Mouse (Mus musculus): Measurements from ENCODE around the gene Tmem132b. TPM values are rescaled to one million over a fixed set of nuclear protein-coding genes. Genes with fewer than 3 reads are reported as not detected.

Tmem132b gene
- polyA plus RNA-seq, 1 experiment = 0.01 TPM

DNA sequence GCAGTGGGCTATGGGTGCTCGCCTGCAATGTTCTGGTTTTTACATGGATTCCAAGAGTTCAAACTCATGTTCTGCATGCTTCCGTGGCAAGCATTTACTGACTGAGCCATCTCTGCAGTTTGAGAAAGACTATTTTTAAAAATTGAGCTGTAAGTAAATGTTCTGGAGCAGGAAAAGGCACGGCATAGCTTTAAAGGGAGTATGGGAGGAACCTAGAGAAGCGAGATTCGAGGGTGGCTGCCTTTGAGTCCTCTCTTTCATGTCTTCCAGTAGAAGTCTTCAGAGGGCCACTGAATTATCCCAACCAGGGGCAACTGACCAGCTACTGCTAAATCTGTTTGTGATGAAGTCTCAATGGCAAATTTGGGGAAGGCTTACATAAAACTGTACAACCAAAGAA is 221.0 kb downstream of the Tmem132b start:
- Histone ChIP-seq H3ac (ENCODE audit: control insufficient read depth, insufficient read length) (no peak overlapping the region), H3K36me3 (ENCODE audit: control insufficient read depth, insufficient read depth) (no peaks in the 10 kb centered on the region), H3K4me2 (ENCODE audit: low read depth) (no peak overlapping the region), H3K4me3 (no peak overlapping the region), H3K27me3 (ENCODE audit: control insufficient read depth, insufficient read depth, insufficient read length) (no peaks in the 10 kb centered on the region), H3K79me2 (ENCODE audit: control insufficient read depth, insufficient read depth) (no peaks in the 10 kb centered on the region)
- TF ChIP-seq TCF3 (IDR thresholded peaks at IDR 0.05; ENCODE audit: insufficient read length, low read depth) = no peak
- TF ChIP-seq MYOD1 (IDR thresholded peaks at IDR 0.05; ENCODE audit: control insufficient read depth in 1 of 3, insufficient read length in 2 of 3, low read depth in 2 of 3) = no peak
- no peak for TF ChIP-seq SRF (IDR thresholded peaks at IDR 0.05; ENCODE audit: control insufficient read depth, insufficient read length, low read depth)
- TF ChIP-seq MYOG (IDR thresholded peaks at IDR 0.05; ENCODE audit: control insufficient read depth in 1 of 3, insufficient read depth in 1 of 3, insufficient read length in 2 of 3, low read depth in 2 of 3) = no peak
- TF ChIP-seq E2F4 (IDR thresholded peaks at IDR 0.05; ENCODE audit: insufficient read depth) = no peak
- no peak for TF ChIP-seq REST (IDR thresholded peaks at IDR 0.05; ENCODE audit: insufficient read depth, insufficient read length)
- no peak for TF ChIP-seq MAX (IDR thresholded peaks at IDR 0.05; ENCODE audit: low read depth)
- no peak for TF ChIP-seq POLR2A (IDR thresholded peaks at IDR 0.05; ENCODE audit: insufficient read length, low read depth)
- TF ChIP-seq POLR2AphosphoS2 (IDR thresholded peaks at IDR 0.05; ENCODE audit: insufficient read length, low read depth) = no peak
- no peak for TF ChIP-seq CEBPB (IDR thresholded peaks at IDR 0.05; ENCODE audit: insufficient read depth, poor library complexity, severe bottlenecking)
- no peak for TF ChIP-seq TCF12 (IDR thresholded peaks at IDR 0.05; ENCODE audit: insufficient read depth, poor library complexity, severe bottlenecking)

DNA sequence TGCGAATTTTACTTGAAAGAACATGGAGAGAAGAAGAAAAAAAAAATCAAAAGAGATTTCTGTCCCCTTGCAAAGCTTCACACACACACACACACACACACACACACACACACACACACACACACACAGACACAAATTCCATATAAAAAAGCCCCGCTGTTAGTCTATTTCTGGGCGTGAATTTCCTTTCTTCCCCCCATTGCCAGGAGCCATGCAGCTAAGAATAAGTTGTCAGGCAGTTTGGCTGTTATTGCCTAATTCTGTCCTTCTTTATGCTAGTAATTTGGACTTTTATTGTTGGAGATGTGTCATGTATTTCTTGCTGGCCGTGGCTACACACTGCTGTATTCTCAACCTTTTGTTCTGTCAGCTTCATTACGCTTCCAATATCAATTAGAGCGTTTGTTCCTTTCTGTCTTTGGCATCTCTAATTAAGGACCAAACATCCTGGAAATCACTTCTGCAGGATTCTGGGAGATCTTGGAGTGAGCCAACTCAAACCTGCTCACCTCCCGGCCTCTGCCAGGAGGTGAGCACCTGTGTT is 225.5 kb downstream of the Tmem132b start:
- Histone ChIP-seq H3K4me3 (no peak overlapping the region), H3K79me2 (ENCODE audit: control insufficient read depth, insufficient read depth) (no peaks in the 10 kb centered on the region), H3K27me3 (ENCODE audit: control insufficient read depth, insufficient read depth, insufficient read length) (no peaks in the 10 kb centered on the region), H3K36me3 (ENCODE audit: control insufficient read depth, insufficient read depth) (no peaks in the 10 kb centered on the region), H3K4me2 (ENCODE audit: low read depth) (no peak overlapping the region), H3ac (ENCODE audit: control insufficient read depth, insufficient read length) (no peak overlapping the region)
- TF ChIP-seq USF1 (IDR thresholded peaks at IDR 0.05; ENCODE audit: low read depth) (no peak), MYOD1 (IDR thresholded peaks at IDR 0.05; ENCODE audit: control insufficient read depth in 1 of 3, insufficient read length in 2 of 3, low read depth in 2 of 3) (no peak), CEBPB (IDR thresholded peaks at IDR 0.05; ENCODE audit: insufficient read depth, poor library complexity, severe bottlenecking) (no peak), E2F4 (IDR thresholded peaks at IDR 0.05; ENCODE audit: insufficient read depth) (no peak), TCF12 (IDR thresholded peaks at IDR 0.05; ENCODE audit: insufficient read depth, poor library complexity, severe bottlenecking) (no peak), POLR2A (IDR thresholded peaks at IDR 0.05; ENCODE audit: insufficient read length, low read depth) (no peak), TCF3 (IDR thresholded peaks at IDR 0.05; ENCODE audit: insufficient read length, low read depth) (no peak), MYOG (IDR thresholded peaks at IDR 0.05; ENCODE audit: control insufficient read depth in 1 of 3, insufficient read depth in 1 of 3, insufficient read length in 2 of 3, low read depth in 2 of 3) (no peak), REST (IDR thresholded peaks at IDR 0.05; ENCODE audit: insufficient read depth, insufficient read length) (no peak), MAX (IDR thresholded peaks at IDR 0.05; ENCODE audit: low read depth) (no peak), SRF (IDR thresholded peaks at IDR 0.05; ENCODE audit: control insufficient read depth, insufficient read length, low read depth) (no peak), POLR2AphosphoS2 (IDR thresholded peaks at IDR 0.05; ENCODE audit: insufficient read length, low read depth) (no peak)

DNA sequence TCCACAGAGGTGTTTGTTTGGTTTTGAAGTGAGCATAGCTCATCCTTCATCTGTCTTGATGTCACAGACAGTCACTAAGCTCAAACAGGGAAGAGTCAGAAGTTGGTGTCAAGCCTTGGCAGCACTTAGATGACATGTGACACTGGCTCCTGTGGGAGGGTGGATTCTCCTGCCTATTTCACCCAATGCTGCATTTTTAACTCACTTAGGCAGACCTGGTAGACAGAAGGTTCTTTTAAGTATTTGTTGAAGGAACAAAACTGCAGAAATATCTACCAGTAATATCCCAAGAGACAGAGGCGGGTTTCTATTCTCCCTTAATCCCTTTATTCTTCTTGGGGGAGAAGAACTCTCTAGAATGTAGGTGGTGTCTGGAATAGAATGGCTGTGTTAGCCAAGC is 226.9 kb downstream of the Tmem132b start:
- Histone ChIP-seq H3K27me3 (ENCODE audit: control insufficient read depth, insufficient read depth, insufficient read length) (no peaks in the 10 kb centered on the region), H3K4me3 (no peak overlapping the region), H3K79me2 (ENCODE audit: control insufficient read depth, insufficient read depth) (no peaks in the 10 kb centered on the region)

DNA sequence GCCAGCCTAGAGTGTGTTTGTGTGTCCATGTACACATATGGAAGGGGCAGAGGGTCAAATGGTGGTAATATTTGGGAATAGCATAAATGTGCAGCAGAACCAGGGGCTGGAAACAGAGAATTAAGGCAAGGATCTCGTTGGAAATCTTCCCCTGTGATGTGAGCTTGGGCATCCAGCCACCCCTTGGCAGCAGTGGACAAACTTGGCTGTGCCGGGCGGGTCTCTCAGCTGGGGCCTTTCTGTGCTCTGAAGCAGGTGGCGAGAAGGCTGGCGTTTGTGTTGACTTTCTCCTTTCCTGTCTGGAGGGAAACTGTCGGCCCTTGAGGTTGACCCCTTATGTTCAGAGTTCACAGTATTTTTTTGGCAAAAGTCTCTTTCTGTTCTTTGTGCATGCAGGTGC is 235.4 kb downstream of the Tmem132b start:
- H3K4me3 ChIP-seq = no peak overlapping the region
- TF ChIP-seq TCF3 (IDR thresholded peaks at IDR 0.05; ENCODE audit: insufficient read length, low read depth) (no peak), SRF (IDR thresholded peaks at IDR 0.05; ENCODE audit: control insufficient read depth, insufficient read length, low read depth) (no peak), POLR2A (IDR thresholded peaks at IDR 0.05; ENCODE audit: insufficient read length, low read depth) (no peak), REST (IDR thresholded peaks at IDR 0.05; ENCODE audit: insufficient read depth, insufficient read length) (no peak), USF1 (IDR thresholded peaks at IDR 0.05; ENCODE audit: low read depth) (no peak), CEBPB (IDR thresholded peaks at IDR 0.05; ENCODE audit: insufficient read depth, poor library complexity, severe bottlenecking) (no peak), MAX (IDR thresholded peaks at IDR 0.05; ENCODE audit: low read depth) (no peak), MYOG (IDR thresholded peaks at IDR 0.05; ENCODE audit: control insufficient read depth in 1 of 3, insufficient read depth in 1 of 3, insufficient read length in 2 of 3, low read depth in 2 of 3) (no peak), MYOD1 (IDR thresholded peaks at IDR 0.05; ENCODE audit: control insufficient read depth in 1 of 3, insufficient read length in 2 of 3, low read depth in 2 of 3) (no peak), TCF12 (IDR thresholded peaks at IDR 0.05; ENCODE audit: insufficient read depth, poor library complexity, severe bottlenecking) (no peak), E2F4 (IDR thresholded peaks at IDR 0.05; ENCODE audit: insufficient read depth) (no peak), POLR2AphosphoS2 (IDR thresholded peaks at IDR 0.05; ENCODE audit: insufficient read length, low read depth) (no peak)
- H3ac ChIP-seq (ENCODE audit: control insufficient read depth, insufficient read length) = no peak overlapping the region

More for the DNA sequence above, 226.9 kb downstream of the Tmem132b start:
- TF ChIP-seq POLR2AphosphoS2 (IDR thresholded peaks at IDR 0.05; ENCODE audit: insufficient read length, low read depth) (no peak), MYOG (IDR thresholded peaks at IDR 0.05; ENCODE audit: control insufficient read depth in 1 of 3, insufficient read depth in 1 of 3, insufficient read length in 2 of 3, low read depth in 2 of 3) (no peak), USF1 (IDR thresholded peaks at IDR 0.05; ENCODE audit: low read depth) (no peak), CEBPB (IDR thresholded peaks at IDR 0.05; ENCODE audit: insufficient read depth, poor library complexity, severe bottlenecking) (no peak)
- Histone ChIP-seq H3ac (ENCODE audit: control insufficient read depth, insufficient read length) (no peak overlapping the region), H3K36me3 (ENCODE audit: control insufficient read depth, insufficient read depth) (no peaks in the 10 kb centered on the region), H3K4me2 (ENCODE audit: low read depth) (no peak overlapping the region)

DNA sequence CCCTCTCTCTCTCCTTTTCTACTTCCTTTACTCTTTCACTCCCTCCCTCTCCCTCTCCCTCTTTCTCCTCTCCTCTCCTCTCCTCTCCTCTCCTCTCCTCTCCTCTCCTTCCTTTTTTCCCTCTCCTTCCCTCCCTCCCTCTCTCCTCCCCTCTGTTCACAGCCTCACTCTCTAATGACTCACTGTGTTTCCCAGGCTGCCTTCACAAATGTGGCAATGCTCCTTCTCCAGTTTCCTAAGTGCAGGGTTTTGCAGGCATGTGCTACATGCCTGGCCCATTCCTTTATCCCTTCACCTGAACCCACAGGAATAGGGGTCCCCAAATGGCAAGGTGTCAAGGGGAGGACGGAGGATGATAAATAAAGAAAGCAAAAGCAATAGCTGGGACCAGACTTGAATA is 236.4 kb downstream of the Tmem132b start:
- Histone ChIP-seq H3K4me2 (ENCODE audit: low read depth) (no peak overlapping the region), H3K4me3 (no peak overlapping the region), H3K79me2 (ENCODE audit: control insufficient read depth, insufficient read depth) (no peaks in the 10 kb centered on the region), H3ac (ENCODE audit: control insufficient read depth, insufficient read length) (no peak overlapping the region), H3K36me3 (ENCODE audit: control insufficient read depth, insufficient read depth) (no peaks in the 10 kb centered on the region), H3K27me3 (ENCODE audit: control insufficient read depth, insufficient read depth, insufficient read length) (no peaks in the 10 kb centered on the region)
- TF ChIP-seq POLR2A (IDR thresholded peaks at IDR 0.05; ENCODE audit: insufficient read length, low read depth) (no peak), REST (IDR thresholded peaks at IDR 0.05; ENCODE audit: insufficient read depth, insufficient read length) (no peak), TCF3 (IDR thresholded peaks at IDR 0.05; ENCODE audit: insufficient read length, low read depth) (no peak), MYOG (IDR thresholded peaks at IDR 0.05; ENCODE audit: control insufficient read depth in 1 of 3, insufficient read depth in 1 of 3, insufficient read length in 2 of 3, low read depth in 2 of 3) (no peak), MYOD1 (IDR thresholded peaks at IDR 0.05; ENCODE audit: control insufficient read depth in 1 of 3, insufficient read length in 2 of 3, low read depth in 2 of 3) (no peak), SRF (IDR thresholded peaks at IDR 0.05; ENCODE audit: control insufficient read depth, insufficient read length, low read depth) (no peak), TCF12 (IDR thresholded peaks at IDR 0.05; ENCODE audit: insufficient read depth, poor library complexity, severe bottlenecking) (no peak), USF1 (IDR thresholded peaks at IDR 0.05; ENCODE audit: low read depth) (no peak), POLR2AphosphoS2 (IDR thresholded peaks at IDR 0.05; ENCODE audit: insufficient read length, low read depth) (no peak), MAX (IDR thresholded peaks at IDR 0.05; ENCODE audit: low read depth) (no peak), CEBPB (IDR thresholded peaks at IDR 0.05; ENCODE audit: insufficient read depth, poor library complexity, severe bottlenecking) (no peak), E2F4 (IDR thresholded peaks at IDR 0.05; ENCODE audit: insufficient read depth) (no peak)

More for the DNA sequence above, 235.4 kb downstream of the Tmem132b start:
- no peaks in the 10 kb centered on the region for H3K79me2 ChIP-seq (ENCODE audit: control insufficient read depth, insufficient read depth)
- no peaks in the 10 kb centered on the region for H3K36me3 ChIP-seq (ENCODE audit: control insufficient read depth, insufficient read depth)
- H3K27me3 ChIP-seq (ENCODE audit: control insufficient read depth, insufficient read depth, insufficient read length) = no peaks in the 10 kb centered on the region
- no peak overlapping the region for H3K4me2 ChIP-seq (ENCODE audit: low read depth)
